Mouse (Mus musculus) ES-Bruce4 (cell line): ENCODE data around the gene Panx1. TPM values are rescaled to one million over a fixed set of nuclear protein-coding genes. Genes with fewer than 3 reads are reported as not detected.

Source experiments
- H3K27ac ChIP-seq: 2 replicates; pipeline ENCODE4 v1.5.1; 2012; ENCODE audit warnings: low read length, inconsistent platforms; ENCODE audit not compliant: insufficient read depth
- H3K27me3 ChIP-seq: 2 replicates; pipeline ENCODE4 v1.6.1; 2012; ENCODE audit warnings: mild to moderate bottlenecking, low read length, inconsistent platforms; ENCODE audit not compliant: control insufficient read depth, poor library complexity, insufficient read depth, severe bottlenecking
- H3K36me3 ChIP-seq: 2 replicates; pipeline ENCODE4 v1.6.1; 2012; ENCODE audit warnings: inconsistent platforms, mild to moderate bottlenecking, low read length, moderate library complexity; ENCODE audit not compliant: control insufficient read depth, poor library complexity, insufficient read depth, severe bottlenecking
- H3K4me1 ChIP-seq: one replicate; pipeline ENCODE4 v1.8.1; 2011; ENCODE audit warnings: low read length; ENCODE audit not compliant: control insufficient read depth, insufficient read depth
- H3K4me3 ChIP-seq: 2 replicates; pipeline ENCODE4 v1.5.1; 2011; ENCODE audit warnings: low read depth, mild to moderate bottlenecking, low read length
- H3K9ac ChIP-seq: 2 replicates; pipeline ENCODE4 v1.6.1; 2012; ENCODE audit warnings: low read depth, mild to moderate bottlenecking, inconsistent platforms; ENCODE audit not compliant: poor library complexity, severe bottlenecking
- H3K9me3 ChIP-seq: replicated peaks from 2 replicates; pipeline ENCODE4 v1.6.1; 2012; ENCODE audit warnings: mild to moderate bottlenecking, low read length, inconsistent platforms; ENCODE audit not compliant: control insufficient read depth, poor library complexity, insufficient read depth, severe bottlenecking
- CTCF ChIP-seq: IDR thresholded peaks from one replicate; pipeline ENCODE4 v1.8.1; 2011; ENCODE audit warnings: low read depth, low read length
- EP300 ChIP-seq: IDR thresholded peaks from 2 replicates; pipeline ENCODE4 v1.6.1; 2011; ENCODE audit warnings: low read depth, low read length; ENCODE audit not compliant: insufficient read depth
- POLR2A ChIP-seq: IDR thresholded peaks from one replicate; pipeline ENCODE4 v1.8.1; 2011; ENCODE audit warnings: low read length; ENCODE audit not compliant: insufficient read depth
- polyA plus RNA-seq: library from polyadenylated mRNA; stranded (reverse); fragments of >200 nt; gene quantifications from 2 replicates; pipeline ENCODE4 v1.2.4, GENCODE M21; 2011; ENCODE audit warnings: low read depth; ENCODE audit not compliant: missing spikeins, insufficient read depth, insufficient read length

Gene Panx1
- polyA plus RNA-seq, 1 experiment = 13.5 TPM

DNA sequence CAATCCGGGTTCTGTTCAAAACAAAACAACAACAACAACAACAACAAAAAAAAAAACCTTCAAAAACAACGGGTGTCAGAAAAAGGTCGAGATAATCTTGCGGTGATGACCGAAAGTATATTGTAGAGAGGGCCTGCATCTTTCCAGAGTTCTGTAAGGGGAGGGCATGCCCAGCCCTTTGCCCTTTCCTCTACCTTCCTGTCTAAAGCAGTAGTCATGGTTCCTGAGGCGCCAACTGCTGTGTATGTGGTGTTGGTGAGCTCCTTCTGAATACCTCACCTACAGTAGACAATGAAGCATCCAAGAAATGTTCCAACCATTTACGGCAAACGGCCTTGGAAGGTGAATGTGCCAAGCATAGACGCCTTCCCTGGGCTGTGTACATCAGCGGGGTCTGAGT is 462 bp upstream of the Panx1 start:
- Histone ChIP-seq H3K4me3 (peak overlapping the region; percentile 80), H3K27ac (no peak overlapping the region), H3K4me1 (no peaks in the 10 kb centered on the region), H3K36me3 (no peaks in the 10 kb centered on the region), H3K27me3 (no peaks in the 10 kb centered on the region), H3K9ac (peak overlapping the region; percentile 75; the same call in 1 of the 2 replicates), H3K9me3 (peaks cover 12% of the 10 kb centered on the region)
- TF ChIP-seq POLR2A = no peak
- no peak for TF ChIP-seq CTCF
- TF ChIP-seq EP300 = no peak

DNA sequence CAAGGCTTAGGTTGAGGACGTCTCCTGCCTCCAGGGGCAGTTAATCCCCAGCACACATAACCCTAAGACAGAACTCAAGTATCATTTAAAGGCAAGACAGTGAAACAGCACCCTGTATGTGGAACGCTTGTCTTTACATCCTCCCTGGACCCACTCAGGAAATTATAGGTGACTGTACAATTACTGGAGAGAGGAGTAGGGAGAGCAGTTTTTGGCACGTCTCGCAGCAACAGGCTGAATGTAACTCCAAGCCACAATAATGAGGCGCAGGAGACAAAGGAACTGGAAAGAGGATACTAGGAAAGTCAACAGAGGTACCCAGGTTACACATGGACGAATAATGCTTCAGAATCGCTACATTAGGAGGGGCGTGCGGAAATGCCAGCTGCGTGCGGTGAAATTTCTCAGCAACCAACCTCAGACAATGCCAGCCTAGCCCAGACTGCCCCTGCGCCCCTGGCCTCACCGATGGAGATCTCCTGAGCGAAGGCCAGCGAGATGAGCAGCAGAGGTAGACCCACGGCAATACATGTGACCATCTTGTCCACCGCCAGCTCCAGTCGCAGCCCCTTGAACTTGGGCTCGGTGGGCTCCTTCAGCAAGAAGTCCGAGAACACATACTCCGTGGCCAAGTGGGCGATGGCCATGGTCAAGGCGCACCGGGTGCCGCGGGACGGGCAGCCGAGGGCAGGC is 741 bp downstream of the Panx1 start:
- no peaks in the 10 kb centered on the region for H3K36me3 ChIP-seq
- H3K4me3 ChIP-seq = peak overlapping the region; percentile 80
- no peaks in the 10 kb centered on the region for H3K27me3 ChIP-seq
- peaks cover 1% of the 10 kb centered on the region for H3K9me3 ChIP-seq
- no peaks in the 10 kb centered on the region for H3K4me1 ChIP-seq
- TF ChIP-seq EP300 (no peak), POLR2A (no peak), CTCF (no peak)
- H3K9ac ChIP-seq = peak overlapping the region; percentile 75
- H3K27ac ChIP-seq = no peak overlapping the region

DNA sequence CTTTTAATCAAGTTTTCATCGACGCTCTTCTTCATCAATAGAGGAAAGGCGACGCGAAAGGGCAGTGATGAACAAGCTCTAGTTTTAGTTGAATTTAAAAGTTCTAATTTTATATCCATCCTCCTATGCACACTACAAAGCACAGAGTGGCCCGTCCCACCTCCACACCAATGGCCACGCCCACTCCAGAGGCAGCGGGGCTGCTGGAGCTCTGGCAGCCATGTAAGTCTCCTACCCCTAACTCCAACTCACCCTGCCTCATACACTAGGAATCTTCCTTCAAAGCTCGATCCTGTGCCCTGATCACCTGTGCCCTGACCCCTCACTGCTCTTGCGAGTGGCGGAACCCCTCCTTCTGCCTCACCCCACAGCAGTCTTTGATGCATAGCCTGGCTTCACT is 3.7 kb downstream of the Panx1 start:
- H3K27me3 ChIP-seq = no peaks in the 10 kb centered on the region
- no peaks in the 10 kb centered on the region for H3K4me1 ChIP-seq
- no peak overlapping the region for H3K4me3 ChIP-seq
- no peaks in the 10 kb centered on the region for H3K9me3 ChIP-seq
- TF ChIP-seq CTCF = no peak
- TF ChIP-seq POLR2A = no peak
- no peak for TF ChIP-seq EP300
- no peak overlapping the region for H3K27ac ChIP-seq
- H3K36me3 ChIP-seq = no peaks in the 10 kb centered on the region
- no peak overlapping the region for H3K9ac ChIP-seq

DNA sequence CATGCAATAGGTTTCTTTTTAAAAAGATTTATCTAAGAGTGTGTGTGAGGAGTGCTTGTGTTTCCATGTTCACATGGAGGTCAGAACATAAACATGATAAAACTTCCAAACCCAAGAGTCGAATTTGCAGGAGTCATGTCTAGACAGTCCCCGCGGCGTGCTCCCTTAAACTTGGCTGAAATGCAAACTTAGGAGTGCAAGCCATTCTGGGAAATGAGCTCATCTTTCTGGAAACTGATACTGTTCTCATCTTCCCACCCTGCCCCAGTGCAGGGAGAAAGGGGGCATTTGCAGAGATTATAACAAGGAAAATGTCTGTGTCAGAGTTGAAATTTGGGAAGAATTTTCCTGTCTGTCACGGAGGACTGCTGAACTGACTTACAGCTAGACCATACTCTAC is 5.4 kb downstream of the Panx1 start:
- Histone ChIP-seq H3K4me1 (no peaks in the 10 kb centered on the region), H3K9ac (no peak overlapping the region), H3K27me3 (no peaks in the 10 kb centered on the region), H3K4me3 (no peak overlapping the region), H3K9me3 (no peaks in the 10 kb centered on the region), H3K36me3 (no peaks in the 10 kb centered on the region), H3K27ac (no peak overlapping the region)
- TF ChIP-seq CTCF = no peak
- TF ChIP-seq POLR2A = no peak
- no peak for TF ChIP-seq EP300

DNA sequence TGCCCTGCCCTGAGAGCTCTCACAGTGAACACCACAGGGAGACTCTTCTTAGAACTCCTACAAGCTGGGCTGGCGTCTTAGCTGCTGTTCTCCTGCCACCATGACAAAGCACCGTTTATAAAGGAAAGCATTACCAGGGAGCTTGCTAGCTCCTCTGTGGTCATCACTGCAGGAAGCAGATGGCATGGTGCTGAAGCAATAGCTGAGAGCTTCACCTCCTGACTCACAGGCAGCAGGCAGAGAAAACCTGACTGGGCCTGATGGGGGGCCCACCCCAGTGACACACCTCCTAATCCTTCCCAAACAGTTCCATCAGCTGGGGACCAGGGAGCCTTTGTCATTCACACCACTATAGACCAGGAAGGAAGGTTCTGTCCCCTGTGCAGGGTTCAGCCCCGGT is 7.6 kb downstream of the Panx1 start:
- Histone ChIP-seq H3K27me3 (no peaks in the 10 kb centered on the region), H3K36me3 (no peaks in the 10 kb centered on the region), H3K9me3 (no peaks in the 10 kb centered on the region), H3K4me1 (no peaks in the 10 kb centered on the region), H3K27ac (no peak overlapping the region), H3K4me3 (no peak overlapping the region), H3K9ac (no peak overlapping the region)
- TF ChIP-seq POLR2A (no peak), CTCF (no peak)

DNA sequence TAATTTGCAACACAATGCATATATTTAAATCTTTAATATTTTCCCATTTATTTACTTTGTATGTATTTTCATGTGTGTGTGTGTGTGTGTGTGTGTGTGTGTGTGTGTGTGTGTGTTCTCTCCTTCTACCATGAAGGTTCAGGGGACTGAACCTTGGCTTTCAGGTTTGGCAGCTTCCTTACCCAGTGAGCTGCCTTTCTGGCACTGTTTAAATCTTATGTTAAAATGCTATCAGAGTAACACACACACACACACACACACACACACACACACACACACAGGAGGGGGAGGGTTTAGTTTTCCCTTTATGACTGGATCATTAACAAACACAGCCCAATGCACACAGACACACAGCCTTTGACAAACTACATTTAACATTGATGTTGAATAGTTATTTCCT is 8.0 kb downstream of the Panx1 start:
- no peak overlapping the region for H3K27ac ChIP-seq
- TF ChIP-seq EP300 (no peak), CTCF (no peak), POLR2A (no peak)

More for the DNA sequence above, 8.0 kb downstream of the Panx1 start:
- no peak overlapping the region for H3K4me3 ChIP-seq
- no peaks in the 10 kb centered on the region for H3K27me3 ChIP-seq
- no peaks in the 10 kb centered on the region for H3K9me3 ChIP-seq
- no peaks in the 10 kb centered on the region for H3K4me1 ChIP-seq
- no peak overlapping the region for H3K9ac ChIP-seq
- H3K36me3 ChIP-seq = no peaks in the 10 kb centered on the region
